Mouse (Mus musculus): Measurements from ENCODE around the gene Csnk2a1.
"Not testable (repeated sequence)": the region's sequence is repeated elsewhere in the genome, so short reads cannot be mapped to it uniquely, and the experiment has no call there.

Csnk2a1 gene

GRCm38 (mm10) chr2:152226248-152227050, at the start of gene Csnk2a1:
Csnk2a1 (plus strand) TSS chr2:152226839.
- peak; percentile 89 for DNase-seq (ENCODE audit: extremely low read depth, low read depth)

DNA sequence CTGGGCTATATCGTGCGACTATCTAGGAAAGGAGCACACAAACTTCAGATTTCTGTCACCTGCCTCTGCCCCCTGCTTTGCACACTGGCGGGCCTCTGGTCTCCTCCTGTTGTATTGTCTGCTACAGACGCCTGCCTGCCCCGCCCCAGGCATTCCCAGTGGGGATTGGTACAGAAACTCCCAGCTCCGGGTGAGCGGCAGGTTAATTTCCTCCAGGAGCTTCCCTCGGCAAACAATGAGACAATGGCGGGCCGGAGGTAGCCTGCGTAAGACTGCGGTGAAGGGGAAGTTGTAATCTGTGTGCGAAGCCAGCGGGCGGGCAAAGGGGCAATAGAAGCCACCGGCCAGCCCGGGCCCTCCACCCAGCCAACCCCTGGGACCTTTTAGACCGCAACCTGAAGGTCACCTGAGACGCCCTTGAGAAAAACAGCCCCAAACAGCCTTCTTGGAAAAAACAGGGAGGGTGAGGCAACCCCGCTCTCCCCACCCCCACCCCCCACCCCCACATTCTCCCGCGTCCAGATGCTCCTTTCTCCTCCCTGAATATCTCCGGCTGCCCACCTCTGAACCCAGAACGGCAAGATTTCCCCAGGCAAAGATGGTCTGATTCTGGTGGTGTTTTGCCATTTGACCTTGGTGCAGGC, 49.4 kb upstream of the Csnk2a1 start:
- no peak for DNase-seq (ENCODE audit: extremely low read depth, low read depth)

DNA sequence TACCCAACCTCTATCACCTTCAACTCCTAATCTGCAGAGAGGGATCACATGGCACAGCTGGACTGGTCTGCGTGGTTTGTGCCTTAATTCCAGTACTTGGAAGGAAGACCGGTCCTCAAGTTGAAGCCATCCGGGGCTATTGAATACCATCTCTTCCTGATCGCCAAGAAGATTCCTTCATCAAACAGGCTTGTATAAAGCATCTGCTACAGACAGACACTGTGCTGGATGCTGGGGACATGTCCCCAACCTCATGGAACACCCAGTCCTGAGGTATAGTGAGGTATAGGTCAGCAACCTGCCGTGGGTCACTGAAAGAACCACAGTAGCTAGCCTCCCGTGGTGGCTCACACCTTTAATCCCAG, 48.9 kb upstream of the Csnk2a1 start:
- no peak for DNase-seq (ENCODE audit: extremely low read depth, low read depth)

DNA sequence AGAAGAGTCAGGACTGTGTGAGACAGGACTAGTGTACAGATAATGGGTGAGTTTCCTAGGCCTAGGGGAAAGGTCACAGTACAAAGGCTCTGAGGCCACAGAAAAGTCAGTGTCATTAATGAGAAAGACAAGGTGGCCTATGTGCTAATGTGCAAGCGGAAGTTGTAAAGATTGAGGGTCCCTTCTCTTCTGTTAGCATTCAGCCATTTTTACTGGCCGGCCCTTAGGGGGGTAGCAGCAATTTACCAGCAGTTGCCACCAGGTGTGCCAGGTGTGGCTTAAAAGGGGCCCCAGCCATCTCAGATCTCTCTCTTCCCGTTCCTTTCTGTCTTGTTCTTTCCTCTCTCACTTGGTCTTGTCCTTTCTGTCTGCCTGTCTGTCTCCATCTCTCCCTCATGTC, 48.3 kb upstream of the Csnk2a1 start:
- DNase-seq (ENCODE audit: extremely low read depth, low read depth), result no peak

DNA sequence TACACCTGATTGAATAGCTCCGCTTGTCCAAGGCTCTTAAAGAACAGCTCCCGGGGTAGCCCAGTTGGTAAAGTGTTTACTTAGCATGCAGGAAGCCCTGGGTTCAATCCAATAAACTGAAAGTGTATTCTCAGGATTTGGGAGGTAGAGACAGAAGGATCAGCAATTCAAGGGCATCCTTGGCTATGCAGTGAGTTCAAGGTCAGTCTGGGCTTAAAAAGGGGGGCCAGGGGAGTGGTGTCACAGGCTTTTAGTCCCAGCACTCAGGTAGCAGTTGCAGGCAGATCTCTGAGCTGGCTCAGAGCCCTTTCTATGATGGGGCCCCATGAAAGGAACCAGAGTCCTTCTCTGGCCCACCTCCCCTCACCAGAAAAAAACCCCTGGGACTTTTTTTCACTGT, 47.3 kb upstream of the Csnk2a1 start:
- no peak for DNase-seq (ENCODE audit: extremely low read depth, low read depth)

DNA sequence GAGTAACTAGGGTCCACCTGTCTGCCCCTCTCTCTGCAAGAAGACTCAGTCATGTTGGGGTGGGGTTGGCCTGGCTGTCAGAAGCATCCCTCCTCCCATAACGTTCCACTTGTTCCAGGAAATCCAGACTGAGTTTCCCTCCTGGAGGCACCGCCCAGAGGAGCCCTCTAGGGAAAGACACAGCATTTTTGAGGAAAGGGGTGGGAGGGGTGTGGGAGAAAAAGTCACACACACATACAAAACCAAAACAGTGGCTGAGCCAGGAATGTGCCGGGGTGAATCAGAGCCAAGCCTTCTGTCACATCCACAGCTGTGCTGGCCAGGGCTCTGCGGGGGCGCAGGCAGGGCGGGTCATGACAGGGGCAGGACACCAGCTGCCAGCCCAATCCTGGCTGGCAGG, 46.3 kb upstream of the Csnk2a1 start:
- no peak for DNase-seq (ENCODE audit: extremely low read depth, low read depth)

GRCm38 (mm10) chr2:152187132-152187531, 39.5 kb upstream of the Csnk2a1 start:
- DNase-seq (ENCODE audit: extremely low read depth, low read depth), result no peak

- DNase-seq (ENCODE audit: extremely low read depth, low read depth), result no peak
These were observed 37.4 kb upstream of the Csnk2a1 start for GRCm38 (mm10) chr2:152189213-152189612.

DNA sequence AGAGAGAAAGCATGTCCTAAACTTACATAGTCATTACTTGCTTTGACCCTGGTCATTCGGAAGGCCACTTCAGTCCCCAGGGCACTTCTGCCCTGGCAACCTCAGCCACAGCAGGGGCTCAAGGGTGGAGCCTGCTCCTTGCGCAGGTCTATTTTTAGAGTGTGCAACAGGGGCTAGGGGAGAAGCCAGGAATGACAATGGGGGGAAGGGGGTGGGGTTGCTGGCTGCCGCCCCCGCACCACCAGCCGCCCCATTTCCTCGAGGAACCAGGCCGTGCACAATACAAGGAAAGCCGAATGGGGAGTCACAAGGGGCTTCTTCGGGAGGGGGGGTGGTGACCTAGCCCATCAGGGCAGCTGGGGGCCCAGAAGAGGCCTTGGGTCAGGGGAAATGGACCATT, 37.0 kb upstream of the Csnk2a1 start:
- no peak for DNase-seq (ENCODE audit: extremely low read depth, low read depth)

- no peak for DNase-seq (ENCODE audit: extremely low read depth, low read depth)
These were observed 36.5 kb upstream of the Csnk2a1 start for GRCm38 (mm10) chr2:152190161-152190560.

DNA sequence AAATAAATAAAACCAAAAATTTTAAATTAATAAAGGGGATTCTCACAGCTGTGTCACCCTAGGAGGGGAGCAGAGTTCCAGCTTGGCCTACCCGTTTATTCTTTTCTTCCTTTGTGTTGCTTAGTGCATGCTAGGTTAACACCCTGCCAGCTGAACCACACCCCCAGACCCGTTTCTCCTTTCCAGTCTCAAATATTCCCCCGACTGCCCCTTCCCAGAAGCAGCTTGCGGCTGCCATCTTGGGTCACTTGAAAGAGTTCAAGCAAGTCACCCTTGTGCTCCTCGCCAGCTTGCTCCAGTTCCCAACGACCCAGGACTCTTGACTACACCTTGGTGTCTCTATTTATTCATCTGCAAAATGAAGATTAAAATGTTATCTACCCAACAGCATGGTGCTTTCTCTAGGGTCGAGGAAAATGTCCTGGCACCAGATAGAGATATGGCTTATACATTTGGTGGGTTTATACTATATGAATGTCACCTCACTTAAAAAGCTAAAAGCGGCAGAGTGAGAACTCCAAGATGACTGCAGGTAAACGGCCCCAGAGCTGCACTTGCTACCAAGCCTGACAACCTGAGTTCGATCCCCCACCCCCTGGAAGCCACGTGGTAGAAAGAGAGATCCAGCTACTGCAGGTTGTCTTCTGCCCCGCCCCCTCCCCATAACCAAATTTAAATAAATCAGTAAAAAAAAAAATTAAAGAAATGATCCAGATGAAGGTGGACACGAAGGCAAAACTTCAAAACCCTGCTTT, 33.9 kb upstream of the Csnk2a1 start:
- no peak for DNase-seq (ENCODE audit: extremely low read depth, low read depth)

DNA sequence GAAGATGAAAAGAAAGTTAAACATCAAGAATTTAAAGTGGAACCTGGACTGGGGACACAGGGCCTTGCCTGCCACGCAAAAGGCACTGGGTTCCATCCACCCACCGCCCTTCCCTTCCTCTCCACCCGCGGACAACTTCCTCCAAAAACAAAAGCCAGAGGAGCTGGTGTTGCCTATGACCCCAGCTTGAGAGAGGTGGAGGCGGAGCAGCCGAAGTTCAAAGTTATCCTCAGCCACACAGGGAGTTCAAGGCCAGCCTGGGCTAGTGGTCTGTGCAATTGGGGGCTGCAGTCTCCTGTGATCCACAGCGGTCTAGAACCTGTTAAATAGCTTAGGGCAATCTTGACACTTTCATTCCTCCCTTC, 33.3 kb upstream of the Csnk2a1 start:
- no peak for DNase-seq (ENCODE audit: extremely low read depth, low read depth)

- no peak for DNase-seq (ENCODE audit: extremely low read depth, low read depth)
These were observed 32.1 kb upstream of the Csnk2a1 start for GRCm38 (mm10) chr2:152194586-152194985.

- no peak for DNase-seq (ENCODE audit: extremely low read depth, low read depth)
These were observed 29.7 kb upstream of the Csnk2a1 start for GRCm38 (mm10) chr2:152196896-152197295.

GRCm38 (mm10) chr2:152197301-152197712, 29.3 kb upstream of the Csnk2a1 start:
- DNase-seq (ENCODE audit: extremely low read depth, low read depth), result peak; percentile 69

GRCm38 (mm10) chr2:152206139-152206538, 20.5 kb upstream of the Csnk2a1 start:
- DNase-seq (ENCODE audit: extremely low read depth, low read depth), result not testable (repeated sequence)

DNA sequence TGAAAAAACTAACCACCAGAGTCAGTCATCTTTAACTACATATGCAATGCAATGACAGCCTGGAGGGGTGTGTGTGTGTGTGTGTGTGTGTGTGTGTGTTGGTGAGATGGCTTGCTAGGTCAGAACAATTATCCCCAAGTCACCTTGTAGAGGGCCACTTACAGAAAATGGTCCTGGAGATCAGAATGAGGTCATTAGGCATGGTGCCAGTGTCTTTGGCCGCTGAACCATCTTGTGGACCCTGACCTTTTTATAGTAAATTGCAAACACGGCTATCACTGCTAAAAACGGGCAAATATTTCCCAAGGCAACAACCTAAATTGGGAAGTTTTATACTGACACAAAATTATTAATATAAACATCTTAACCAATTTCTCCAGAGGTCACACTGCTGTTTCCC, 14.8 kb upstream of the Csnk2a1 start:
- DNase-seq (ENCODE audit: extremely low read depth, low read depth), result no peak

DNA sequence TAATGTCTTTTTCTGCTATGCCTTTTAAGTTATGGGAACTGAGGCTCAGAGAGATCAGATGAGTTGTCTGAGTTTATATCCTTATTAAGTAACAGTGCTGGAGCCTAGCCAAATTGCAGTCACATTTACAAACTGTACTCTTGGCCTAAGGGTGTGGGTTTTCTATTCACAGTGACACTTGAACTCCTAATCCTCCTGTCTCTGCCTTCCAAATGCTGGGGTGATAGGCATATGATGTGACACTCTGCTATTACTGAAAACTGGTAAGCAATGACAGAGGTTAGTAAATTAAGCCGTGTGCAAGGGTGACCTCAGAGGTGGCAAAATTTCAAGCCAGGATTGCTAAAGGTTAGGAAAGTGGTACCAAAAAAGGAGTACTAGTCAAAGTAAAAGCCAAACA, 9.7 kb upstream of the Csnk2a1 start:
- DNase-seq (ENCODE audit: extremely low read depth, low read depth), result no peak

- DNase-seq (ENCODE audit: extremely low read depth, low read depth), result no peak
These were observed 2.9 kb upstream of the Csnk2a1 start for GRCm38 (mm10) chr2:152223521-152224300.

GRCm38 (mm10) chr2:152225536-152225935, 1.1 kb upstream of the Csnk2a1 start:
- no peak for DNase-seq (ENCODE audit: extremely low read depth, low read depth)

GRCm38 (mm10) chr2:152227051-152227481, 427 bp downstream of the Csnk2a1 start:
- peak; percentile 50 for DNase-seq (ENCODE audit: extremely low read depth, low read depth)

DNA sequence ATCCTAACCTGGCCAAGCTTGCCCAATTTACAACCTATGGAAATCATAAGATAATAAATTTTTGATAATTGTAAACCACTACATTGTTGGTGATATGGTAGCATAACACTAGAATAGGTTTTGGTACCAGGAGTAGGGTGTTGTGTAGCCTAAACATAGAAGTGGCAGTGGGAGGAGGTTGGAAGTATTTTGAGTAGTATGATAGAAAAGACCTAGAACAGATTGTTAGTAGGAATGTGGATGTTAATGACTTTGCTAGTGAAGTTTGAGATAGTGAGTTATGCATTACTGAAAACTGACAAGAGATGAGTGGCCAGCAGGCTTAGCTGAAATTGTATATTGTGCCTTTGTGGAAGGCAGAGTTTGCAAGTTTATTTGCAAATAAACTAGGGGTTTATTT, 3.4 kb downstream of the Csnk2a1 start:
- DNase-seq (ENCODE audit: extremely low read depth, low read depth), result no peak
